Mouse (Mus musculus) ES-E14 (cell line): ENCODE data around the gene Tbc1d2.

Experiments used
- MAFK ChIP-seq: IDR thresholded peaks from 2 replicates; pipeline ENCODE4 v1.6.1; 2014; ENCODE audit warnings: mild to moderate bottlenecking, low read depth, low read length, inconsistent platforms; ENCODE audit not compliant: insufficient read depth
- ZNF384 ChIP-seq: IDR thresholded peaks from 2 replicates; pipeline ENCODE4 v1.6.1; 2012; ENCODE audit warnings: low read depth, low read length, inconsistent platforms

- TF ChIP-seq ZNF384 (no peak), MAFK (no peak)
These were observed 89.8 kb downstream of the Tbc1d2 start for GRCm38 (mm10) chr4:46560069-46560705.
